Mouse (Mus musculus) kidney, postnatal 0 days (tissue): ENCODE measurements around the gene Supt5. TPM values are rescaled to one million over a fixed set of nuclear protein-coding genes. Genes with fewer than 3 reads are reported as not detected.

Experiments
- ATAC-seq: fragments of 200-750 bp; cut with Nextera tagmentation; replicated peaks from 2 replicates; pipeline ENCODE4 v1.8.0; 2017; ENCODE audit warnings: low read depth, moderate number of reproducible peaks, moderate TSS enrichment, moderate library complexity; ENCODE audit not compliant: low FRiP score
- DNase-seq: peaks from one replicate; pipeline ENCODE4 v3.0.0-alpha.2; 2016; ENCODE audit warnings: low spot score
- H3K27ac ChIP-seq: fragments of 300-500 bp; sonication (generic); 2 replicates; pipeline ENCODE4 v1.5.1; 2014; ENCODE audit warnings: mild to moderate bottlenecking
- H3K27me3 ChIP-seq: fragments of 300-500 bp; sonication (generic); 2 replicates; pipeline ENCODE4 v1.6.1; 2014; ENCODE audit warnings: low read length, mixed read lengths; ENCODE audit not compliant: insufficient read depth
- H3K36me3 ChIP-seq: fragments of 300-500 bp; sonication (generic); 2 replicates; pipeline ENCODE4 v1.6.1; 2014; ENCODE audit warnings: low read length, mixed read lengths; ENCODE audit not compliant: insufficient read depth
- H3K4me1 ChIP-seq: fragments of 300-500 bp; sonication (generic); replicated peaks from 2 replicates; pipeline ENCODE4 v1.6.1; 2014; ENCODE audit warnings: antibody characterized with exemption, low read length, mixed read lengths; ENCODE audit not compliant: insufficient read depth
- H3K4me2 ChIP-seq: fragments of 300-500 bp; sonication (generic); 2 replicates; pipeline ENCODE4 v1.6.1; 2014; ENCODE audit warnings: mild to moderate bottlenecking, low read length, moderate library complexity, mixed read lengths
- H3K4me3 ChIP-seq: fragments of 300-500 bp; sonication (generic); replicated peaks from 2 replicates; pipeline ENCODE4 v1.5.1; 2014; ENCODE audit warnings: low read depth, low read length
- H3K9ac ChIP-seq: fragments of 300-500 bp; sonication (generic); 2 replicates; pipeline ENCODE4 v1.6.1; 2014; ENCODE audit warnings: low read depth, low read length
- H3K9me3 ChIP-seq: fragments of 300-500 bp; sonication (generic); replicated peaks from 2 replicates; pipeline ENCODE4 v1.6.1; 2016; ENCODE audit warnings: low read length, inconsistent platforms, mixed read lengths
- CTCF ChIP-seq: IDR thresholded peaks from 2 replicates; pipeline ENCODE4 v1.5.1; 2016; ENCODE audit warnings: antibody characterized with exemption, low read depth, mild to moderate bottlenecking, moderate library complexity
- WGBS: fragments of 180-500 bp; shearing (Covaris S2); extraction: QIAGEN DNeasy Blood & Tissue Kit; methylation state at CpG from one replicate; pipeline ENCODE4 v1.1.7; 2014; 5-methylcytosine and 5-hydroxymethylcytosine counted together
- polyA plus RNA-seq: library from polyadenylated mRNA; unstranded; fragments of >200 nt; fragmentation: Nextera tagmentation; extraction: Ambion mirVana; gene quantifications from 2 replicates; pipeline ENCODE4 v1.2.1, GENCODE M21; 2015

Gene Supt5
- polyA plus RNA-seq, 1 experiment from 2014 or later: 53.4 TPM

DNA sequence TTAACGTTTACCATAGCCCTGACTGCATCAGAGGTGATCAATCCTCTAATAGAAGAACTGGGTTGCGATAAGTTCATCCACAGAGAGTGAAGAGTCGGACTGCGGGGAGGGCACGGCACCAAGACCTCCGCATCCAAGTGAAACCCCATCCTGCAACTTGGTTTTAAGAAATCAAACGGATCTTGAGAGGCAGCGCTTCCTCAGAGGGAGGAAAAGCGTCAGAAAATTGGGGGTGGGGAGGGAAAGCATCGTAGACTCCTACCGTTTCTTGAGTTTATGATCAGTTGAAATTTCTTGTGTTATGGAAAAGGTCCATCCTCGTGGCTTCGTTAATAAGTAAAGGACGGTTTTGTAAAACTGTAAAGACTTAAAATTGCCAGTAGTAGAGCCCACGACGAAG, 70.0 kb downstream of the Supt5 start:
- H3K4me1 ChIP-seq: no peaks in the 10 kb centered on the region
- peak overlapping the region; percentile 88 for H3K27ac ChIP-seq
- no peaks in the 10 kb centered on the region for H3K27me3 ChIP-seq
- peak overlapping the region; percentile 94 for H3K9ac ChIP-seq
- H3K4me2 ChIP-seq: peak overlapping the region; percentile 86
- WGBS: 19% methylated on average over 16 of the region's 16 CpGs
- TF ChIP-seq CTCF: no peak
- 0 out of 2 replicates have a peak, but pooled peaks cover 6% of the 10 kb centered on the region for H3K36me3 ChIP-seq
- peak; percentile 18 for DNase-seq
- H3K4me3 ChIP-seq: peak overlapping the region; percentile 88
- ATAC-seq: no peak
- no peaks in the 10 kb centered on the region for H3K9me3 ChIP-seq

DNA sequence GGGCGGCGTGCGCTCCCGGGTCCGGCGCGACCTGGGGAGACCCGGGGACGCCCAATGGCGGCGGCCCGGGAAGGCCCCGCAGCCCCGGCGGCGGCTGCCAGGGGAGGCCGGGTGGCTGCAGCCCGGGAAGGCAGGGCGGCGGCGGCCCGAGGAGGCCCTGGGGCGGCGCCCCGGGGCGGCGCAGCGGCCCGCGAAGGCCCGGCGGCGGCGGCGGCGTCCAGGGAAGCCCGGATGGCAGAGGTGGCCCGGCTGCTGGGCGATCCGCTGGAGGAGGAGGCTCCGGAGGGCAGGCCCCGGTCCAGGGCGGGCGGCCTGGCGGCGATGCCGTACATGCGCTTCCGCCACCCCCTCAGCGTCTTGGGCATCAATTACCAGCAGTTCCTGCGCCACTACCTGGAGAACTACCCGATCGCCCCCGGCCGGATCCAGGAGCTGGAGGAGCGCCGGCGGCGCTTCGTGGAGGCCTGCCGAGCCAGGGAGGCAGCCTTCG, 70.5 kb downstream of the Supt5 start:
- H3K4me3 ChIP-seq: peak overlapping the region; percentile 88
- H3K9me3 ChIP-seq: no peaks in the 10 kb centered on the region
- 0 out of 2 replicates have a peak, but pooled peaks cover 6% of the 10 kb centered on the region for H3K36me3 ChIP-seq
- H3K27me3 ChIP-seq: no peaks in the 10 kb centered on the region
- under 1% methylated on average over 49 of the region's 62 CpGs for WGBS
- H3K4me1 ChIP-seq: no peaks in the 10 kb centered on the region
- peak overlapping the region; percentile 86 for H3K4me2 ChIP-seq
- TF ChIP-seq CTCF: no peak
- peak; percentile 68 for DNase-seq
- H3K9ac ChIP-seq: peak overlapping the region; percentile 94
- H3K27ac ChIP-seq: peak overlapping the region; percentile 88
- peak; percentile 57 for ATAC-seq

DNA sequence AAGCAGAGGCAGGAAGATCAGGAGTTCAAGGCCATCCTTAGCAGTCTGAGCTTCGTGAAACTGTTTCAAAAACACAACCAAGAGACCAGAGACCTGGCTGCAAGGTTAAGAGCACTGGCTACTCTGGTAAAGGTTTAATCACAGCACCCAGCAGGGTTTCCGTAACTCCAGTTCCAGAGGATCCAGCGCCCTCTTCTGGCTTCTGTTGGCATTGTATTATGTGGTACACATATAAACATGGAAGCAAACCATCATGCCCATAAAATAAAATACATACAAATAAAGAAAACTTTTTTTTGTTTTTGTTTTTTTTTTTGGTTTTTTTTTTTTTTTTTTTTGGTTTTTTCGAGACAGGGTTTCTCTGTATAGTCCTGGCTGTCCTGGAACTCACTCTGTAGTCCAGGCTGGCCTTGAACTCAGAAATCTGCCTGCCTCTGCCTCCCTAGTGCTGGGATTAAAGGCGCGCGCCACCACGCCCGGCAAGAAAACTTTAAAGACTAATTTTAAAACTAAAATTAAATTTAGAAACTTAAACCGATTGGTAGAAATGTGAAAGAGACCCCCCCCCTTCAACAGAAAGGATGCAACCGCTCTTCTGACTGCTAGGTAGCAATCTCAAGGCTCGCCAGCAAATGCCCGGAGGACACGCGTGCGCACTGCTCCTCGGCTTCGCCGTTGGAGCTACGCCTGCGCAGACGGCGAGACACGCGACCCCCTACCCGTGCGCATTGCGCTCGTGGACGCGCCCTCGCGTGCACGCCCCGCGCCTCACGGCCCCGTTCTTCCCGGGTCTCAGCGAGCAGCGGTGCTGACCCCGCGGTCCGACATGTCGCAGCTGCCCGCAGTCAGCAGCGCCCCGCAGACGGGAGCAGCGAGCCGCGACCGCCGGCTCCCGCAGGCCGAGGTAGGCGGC, 71.2 kb downstream of the Supt5 start, which contains the start of gene Eid2:
Eid2 (plus strand) TSS at position 753 of the 913 bp plus-strand sequence.
- peak within 1 kb of the TSS; percentile 86 for H3K4me2 ChIP-seq
- H3K9me3 ChIP-seq: no peaks in the 10 kb centered on the region
- peak within 1 kb of the TSS; percentile 88 for H3K4me3 ChIP-seq
- H3K9ac ChIP-seq: peak within 1 kb of the TSS; percentile 94
- WGBS: 9% methylated on average over 57 of the region's 57 CpGs
- H3K27me3 ChIP-seq: no peaks in the 10 kb centered on the region
- peak; percentile 16; the same call in 1 of the 2 replicates for TF ChIP-seq CTCF
- H3K36me3 ChIP-seq: no peaks in the 10 kb centered on the region
- DNase-seq (peak; percentile 88), ATAC-seq (peak; percentile 81)
- no peaks in the 10 kb centered on the region for H3K4me1 ChIP-seq
- H3K27ac ChIP-seq: peak within 1 kb of the TSS; percentile 88

DNA sequence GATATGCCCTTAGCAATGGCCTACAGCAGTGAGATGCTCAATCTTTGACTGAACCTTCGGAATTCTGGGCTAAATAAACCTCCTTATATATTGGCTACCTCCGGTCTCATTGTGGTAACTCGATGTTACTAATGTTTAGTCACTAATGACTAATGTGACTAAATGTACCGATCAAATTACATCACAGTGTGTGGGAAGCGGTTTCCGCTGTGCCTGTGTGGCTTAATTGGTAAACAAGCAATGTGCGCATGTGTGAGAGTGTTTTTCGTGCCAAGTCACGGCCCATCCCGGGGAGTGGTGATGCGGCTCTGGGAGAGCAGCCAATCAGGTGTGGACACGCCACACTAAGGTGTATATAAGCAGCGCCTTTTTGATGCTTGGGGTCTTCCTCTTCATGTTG, 73.2 kb downstream of the Supt5 start:
- Histone ChIP-seq H3K4me3 (no peak overlapping the region), H3K4me2 (no peak overlapping the region), H3K9ac (no peak overlapping the region), H3K36me3 (no peaks in the 10 kb centered on the region), H3K9me3 (no peaks in the 10 kb centered on the region), H3K27me3 (no peaks in the 10 kb centered on the region), H3K4me1 (no peaks in the 10 kb centered on the region), H3K27ac (no peak overlapping the region)
- no peak for TF ChIP-seq CTCF
- 82% methylated on average over 13 of the region's 13 CpGs for WGBS
- ATAC-seq: no peak
- no peak for DNase-seq

Other genes with a start within 250 kb of the Supt5 start
- 0.08 TPM in 2 replicates for gene 9530053A07Rik, start 209.3 kb downstream of the Supt5 start, polyA plus RNA-seq
- gene Fbl, start 169.0 kb downstream of the Supt5 start, polyA plus RNA-seq: 111 and 114 TPM in 2 replicates
- gene Dyrk1b, start 159.3 kb downstream of the Supt5 start, polyA plus RNA-seq: 13.1 and 15.0 TPM in 2 replicates
- gene Eid2, start 70.9 kb downstream of the Supt5 start, polyA plus RNA-seq: 4.5 and 10.9 TPM in 2 replicates
- gene Eid2b, start 61.0 kb downstream of the Supt5 start, polyA plus RNA-seq: 13.8 and 15.6 TPM in 2 replicates
- gene Selenov, start 47.6 kb downstream of the Supt5 start, polyA plus RNA-seq: 0.14 and 0.26 TPM in 2 replicates
- gene Dll3, start 36.5 kb downstream of the Supt5 start, polyA plus RNA-seq: 0.43 and 0.45 TPM in 2 replicates
- 117 and 122 TPM in 2 replicates for gene Timm50, start 26.7 kb downstream of the Supt5 start, polyA plus RNA-seq
- 1,088 and 1,198 TPM in 2 replicates for gene Rps16, start 11.9 kb upstream of the Supt5 start, polyA plus RNA-seq
- 29.9 and 33.3 TPM in 2 replicates for gene Plekhg2, start 33.9 kb upstream of the Supt5 start, polyA plus RNA-seq
- 18.6 and 19.6 TPM in 2 replicates for gene Zfp36, start 41.5 kb upstream of the Supt5 start, polyA plus RNA-seq
- gene Med29, start 54.0 kb upstream of the Supt5 start, polyA plus RNA-seq: 44.6 and 47.8 TPM in 2 replicates
- gene Paf1, start 54.2 kb upstream of the Supt5 start, polyA plus RNA-seq: 60.2 and 70.3 TPM in 2 replicates
- gene Gmfg, start 98.7 kb upstream of the Supt5 start, polyA plus RNA-seq: 19.5 and 23.8 TPM in 2 replicates
- gene Lrfn1, start 113.2 kb upstream of the Supt5 start, polyA plus RNA-seq: 2.1 and 2.8 TPM in 2 replicates
- not detected in 2 replicates for gene Ifnl2, start 171.7 kb upstream of the Supt5 start, polyA plus RNA-seq
- gene Ifnl3, start 184.1 kb upstream of the Supt5 start, polyA plus RNA-seq: not detected in 2 replicates
- gene Sycn, start 202.1 kb upstream of the Supt5 start, polyA plus RNA-seq: 0.27 and 0.45 TPM in 2 replicates
- 5.5 and 7.3 TPM in 2 replicates for gene Nccrp1, start 208.5 kb upstream of the Supt5 start, polyA plus RNA-seq